Mouse (Mus musculus): ENCODE results near the gene Rasl2-9.

DNA sequence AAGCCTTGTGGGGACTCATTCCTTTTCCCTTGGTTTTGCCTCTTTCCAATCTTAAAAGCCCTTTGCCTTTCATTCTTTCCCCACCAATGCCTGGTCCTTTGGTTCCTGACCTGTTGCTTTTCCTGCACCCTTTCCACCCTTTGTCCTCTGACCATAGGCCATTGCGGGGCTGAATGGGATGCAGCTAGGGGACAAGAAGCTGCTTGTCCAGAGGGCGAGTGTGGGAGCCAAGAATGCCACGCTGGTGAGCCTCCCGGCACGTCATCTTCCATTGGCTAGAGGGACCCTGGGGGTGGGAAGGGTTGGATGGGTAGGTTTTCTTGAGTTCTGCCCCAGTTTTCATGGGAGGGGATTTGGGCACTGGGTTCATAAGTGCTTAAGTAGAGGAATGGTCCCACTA, 50.8 kb downstream of the Rasl2-9 start:
- TF ChIP-seq CTCF (IDR thresholded peaks at IDR 0.05; ENCODE audit: low read depth, low read length): no peak
- no peak for TF ChIP-seq POLR2A (IDR thresholded peaks at IDR 0.05; ENCODE audit: borderline replicate concordance, low read depth, low read length)

Measured in bone marrow macrophage, adult 2 months (primary cell).